Mouse (Mus musculus) brown adipose tissue, adult 24 weeks (tissue): ENCODE measurements around the gene 4930470P17Rik. TPM values are rescaled to one million over a fixed set of nuclear protein-coding genes. Genes with fewer than 3 reads are reported as not detected.

Source experiments
- H3K27ac ChIP-seq: fragments of 200-500 bp; replicated peaks from 2 replicates; pipeline ENCODE4 v1.5.1; 2012; ENCODE audit warnings: low read depth, mild to moderate bottlenecking, low read length
- H3K4me1 ChIP-seq: fragments of 200-500 bp; 2 replicates; pipeline ENCODE4 v1.6.1; 2012; ENCODE audit warnings: low read length, mixed read lengths; ENCODE audit not compliant: control insufficient read depth, insufficient read depth, insufficient read length
- H3K4me3 ChIP-seq: fragments of 200-500 bp; 2 replicates; pipeline ENCODE4 v1.5.1; 2012; ENCODE audit warnings: low read depth, mild to moderate bottlenecking, low read length, moderate library complexity; ENCODE audit not compliant: insufficient read depth
- polyA plus RNA-seq: library from polyadenylated mRNA; stranded (reverse); fragments of >200 nt; gene quantifications from 2 replicates; pipeline ENCODE4 v1.2.4, GENCODE M21; 2012; ENCODE audit not compliant: missing spikeins, insufficient read depth, insufficient read length

Gene 4930470P17Rik
- polyA plus RNA-seq, 1 experiment, result not detected

DNA sequence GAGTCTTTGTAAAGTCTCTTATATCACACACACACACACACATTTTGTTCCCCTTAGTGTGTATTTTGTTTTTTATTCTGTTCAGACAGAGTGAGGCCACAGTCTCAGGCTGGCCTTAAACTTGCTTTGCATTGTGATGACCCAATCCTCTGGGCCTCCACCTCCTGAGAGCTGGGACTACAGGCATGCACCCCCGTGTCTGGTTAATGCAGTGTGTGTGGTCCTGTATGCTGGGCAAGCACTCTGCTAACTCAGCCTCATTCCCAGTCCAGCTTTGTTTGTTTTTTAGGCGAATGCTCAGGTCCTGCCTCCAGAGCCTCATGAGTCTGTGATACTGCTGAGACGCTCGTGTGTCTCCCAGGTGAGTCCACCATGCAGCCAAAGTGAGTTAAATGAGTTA, 53.8 kb downstream of the 4930470P17Rik start:
- H3K4me3 ChIP-seq, result no peak overlapping the region
- H3K27ac ChIP-seq, result no peak overlapping the region
- no peaks in the 10 kb centered on the region for H3K4me1 ChIP-seq

DNA sequence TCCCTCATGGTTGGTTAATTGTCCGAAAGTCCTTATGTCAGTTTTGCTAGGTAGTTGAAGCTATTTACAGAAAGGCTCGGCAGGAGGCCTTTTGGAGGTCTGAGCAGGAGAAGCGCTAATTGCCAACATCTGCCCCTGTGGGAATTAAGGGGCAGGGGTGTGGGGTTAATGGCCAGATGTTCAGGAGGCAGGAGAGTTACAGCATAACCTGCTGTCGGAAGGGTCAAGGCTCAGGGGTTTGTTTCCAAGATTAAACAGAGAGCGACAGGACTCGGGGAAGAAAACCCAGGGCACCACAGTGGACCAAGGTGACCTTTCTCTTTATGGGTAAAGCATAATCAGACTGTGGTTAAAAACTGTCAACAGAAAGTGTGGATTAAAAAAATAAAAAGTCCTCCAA, 54.3 kb downstream of the 4930470P17Rik start:
- H3K4me3 ChIP-seq, result no peak overlapping the region
- H3K27ac ChIP-seq, result no peak overlapping the region
- no peaks in the 10 kb centered on the region for H3K4me1 ChIP-seq

DNA sequence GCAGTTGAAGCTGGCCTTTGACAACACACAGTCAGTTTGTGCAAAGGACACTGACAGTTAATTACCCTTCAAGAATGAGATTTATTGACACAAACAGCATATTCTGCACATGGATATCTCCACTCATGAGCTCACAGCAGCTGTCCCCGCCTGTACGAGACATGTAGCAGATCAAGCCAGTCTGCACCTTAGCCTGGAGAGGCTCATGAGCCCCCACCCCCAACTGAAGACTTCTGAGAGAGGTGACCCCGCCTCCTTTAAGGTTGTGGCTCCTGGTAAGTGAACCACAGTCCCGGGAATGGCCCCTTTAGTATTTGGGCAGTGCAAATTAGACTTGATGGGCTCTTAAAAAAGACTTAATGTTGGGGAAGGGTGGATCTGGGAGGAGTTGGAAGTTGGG, 56.1 kb downstream of the 4930470P17Rik start:
- Histone ChIP-seq H3K4me1 (no peaks in the 10 kb centered on the region), H3K4me3 (no peak overlapping the region), H3K27ac (no peak overlapping the region)

DNA sequence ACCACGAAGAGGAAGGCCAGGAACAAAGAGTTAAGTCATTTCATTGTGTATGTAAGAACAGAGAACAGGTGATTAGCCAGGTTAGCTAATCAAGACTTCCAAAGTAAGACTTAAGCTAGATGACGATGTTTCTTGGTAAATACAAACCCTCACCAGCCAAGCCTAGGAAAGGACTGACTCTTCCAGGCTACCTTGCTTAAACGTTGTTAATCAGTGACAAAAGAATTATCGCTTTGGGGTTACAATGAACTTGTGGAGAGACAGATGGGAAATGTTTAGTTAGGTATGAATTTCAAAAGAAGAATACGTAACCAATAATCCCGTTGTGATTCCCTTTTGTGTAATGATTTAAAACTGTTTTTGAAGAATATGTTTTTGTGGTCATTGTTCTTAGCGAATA, 56.9 kb downstream of the 4930470P17Rik start:
- Histone ChIP-seq H3K27ac (no peak overlapping the region), H3K4me3 (no peak overlapping the region), H3K4me1 (no peaks in the 10 kb centered on the region)

DNA sequence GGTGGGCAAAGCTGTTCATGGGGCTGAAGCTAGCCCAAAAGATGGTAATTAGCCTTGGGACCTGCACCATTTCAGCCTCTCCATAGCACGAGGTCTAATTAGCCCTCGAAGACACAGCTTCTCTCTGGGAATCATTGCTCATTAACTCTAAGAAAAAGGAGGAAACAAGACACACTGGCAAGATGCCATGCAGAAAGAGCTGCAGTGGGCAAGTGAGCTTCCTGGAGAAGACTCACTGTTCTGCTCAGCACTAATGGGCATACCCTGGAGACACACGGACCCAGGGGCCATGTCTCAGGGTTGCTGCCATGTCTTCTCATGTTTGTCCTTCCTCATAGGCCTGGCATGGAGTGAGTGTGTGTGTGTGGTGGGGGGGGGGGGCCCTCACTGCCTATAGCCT, 57.7 kb downstream of the 4930470P17Rik start:
- Histone ChIP-seq H3K4me1 (no peaks in the 10 kb centered on the region), H3K4me3 (no peak overlapping the region), H3K27ac (no peak overlapping the region)

DNA sequence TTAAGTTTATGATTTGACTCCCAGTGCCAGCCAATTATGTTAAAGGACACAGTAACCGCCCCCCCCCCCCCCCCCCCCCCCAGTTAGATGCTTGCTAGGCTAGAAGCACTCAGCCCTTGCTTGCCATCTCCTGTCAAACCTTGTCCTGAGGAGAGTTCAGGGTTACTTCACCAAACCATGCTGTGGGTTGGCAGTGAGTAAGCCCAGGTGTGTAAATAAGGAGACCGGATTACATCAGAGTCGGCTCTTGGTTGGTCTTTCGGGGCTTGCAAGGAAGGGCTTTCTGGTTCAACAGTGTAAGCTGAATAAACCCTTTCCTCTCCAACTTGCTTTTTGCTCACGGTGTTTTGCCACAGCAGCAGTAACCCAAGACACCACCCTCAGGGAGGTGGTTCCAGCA, 58.2 kb downstream of the 4930470P17Rik start:
- Histone ChIP-seq H3K4me1 (no peaks in the 10 kb centered on the region), H3K27ac (no peak overlapping the region)

DNA sequence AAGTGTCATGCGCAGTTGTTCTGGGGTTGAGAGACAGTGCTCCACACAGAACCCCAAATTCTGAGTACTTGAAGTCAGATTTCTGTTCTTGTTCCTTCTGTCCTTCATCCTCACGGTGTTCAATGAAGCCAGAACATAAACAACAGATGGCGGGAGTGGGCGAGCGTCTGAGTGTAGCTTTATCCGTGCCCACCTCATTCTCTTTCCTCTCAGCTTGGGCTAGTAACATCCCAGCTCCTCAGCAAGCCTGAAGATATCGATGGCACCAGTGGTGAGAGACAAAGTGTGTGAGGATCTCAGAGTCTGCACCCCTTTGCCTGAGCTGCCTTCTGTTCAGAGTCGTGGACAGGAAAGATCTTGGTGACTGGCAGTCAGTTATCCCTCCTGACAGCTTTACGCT, 62.6 kb downstream of the 4930470P17Rik start:
- Histone ChIP-seq H3K27ac (no peak overlapping the region), H3K4me1 (no peaks in the 10 kb centered on the region), H3K4me3 (no peak overlapping the region)

More for the DNA sequence above, 58.2 kb downstream of the 4930470P17Rik start:
- no peak overlapping the region for H3K4me3 ChIP-seq

DNA sequence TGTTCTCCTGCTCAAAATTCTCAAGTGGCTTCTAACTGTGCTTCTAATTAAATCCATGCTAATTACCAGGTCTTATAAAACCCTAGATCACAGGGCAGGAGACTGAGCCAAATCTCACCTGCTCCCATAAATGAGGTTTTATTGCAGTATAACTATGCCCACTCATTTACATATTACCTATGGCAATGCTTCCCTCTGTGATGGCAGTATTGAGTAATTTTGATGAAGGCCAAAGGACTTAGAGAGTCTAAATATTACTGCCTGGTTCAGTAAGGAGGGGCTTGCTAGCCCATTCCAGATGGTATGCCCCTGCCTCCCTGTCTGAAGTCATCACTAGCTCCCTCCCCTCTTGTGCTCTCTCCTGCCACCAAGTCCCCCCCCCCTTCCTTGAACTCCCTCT, 66.0 kb downstream of the 4930470P17Rik start:
- no peak overlapping the region for H3K4me3 ChIP-seq
- H3K4me1 ChIP-seq, result no peaks in the 10 kb centered on the region
- H3K27ac ChIP-seq, result no peak overlapping the region

DNA sequence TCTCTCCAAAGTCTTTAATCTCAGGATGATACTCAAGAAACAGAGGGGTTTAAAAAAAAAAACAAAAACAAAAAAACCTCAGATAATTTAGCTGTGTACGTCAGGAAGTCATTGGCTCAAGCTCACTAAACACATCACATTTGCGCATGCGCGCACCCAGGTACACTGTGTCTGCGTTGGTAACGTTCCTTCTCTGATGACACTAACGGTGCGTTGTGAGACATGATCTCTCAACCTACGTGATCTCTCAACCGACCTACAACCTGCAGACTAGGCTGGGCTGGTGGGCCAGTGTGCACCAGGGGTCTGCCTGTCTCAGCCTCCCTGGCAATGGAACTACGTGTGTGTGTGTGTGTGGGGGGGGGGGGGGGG, 67.0 kb downstream of the 4930470P17Rik start:
- no peaks in the 10 kb centered on the region for H3K4me1 ChIP-seq
- H3K27ac ChIP-seq, result no peak overlapping the region
- H3K4me3 ChIP-seq, result no peak overlapping the region

DNA sequence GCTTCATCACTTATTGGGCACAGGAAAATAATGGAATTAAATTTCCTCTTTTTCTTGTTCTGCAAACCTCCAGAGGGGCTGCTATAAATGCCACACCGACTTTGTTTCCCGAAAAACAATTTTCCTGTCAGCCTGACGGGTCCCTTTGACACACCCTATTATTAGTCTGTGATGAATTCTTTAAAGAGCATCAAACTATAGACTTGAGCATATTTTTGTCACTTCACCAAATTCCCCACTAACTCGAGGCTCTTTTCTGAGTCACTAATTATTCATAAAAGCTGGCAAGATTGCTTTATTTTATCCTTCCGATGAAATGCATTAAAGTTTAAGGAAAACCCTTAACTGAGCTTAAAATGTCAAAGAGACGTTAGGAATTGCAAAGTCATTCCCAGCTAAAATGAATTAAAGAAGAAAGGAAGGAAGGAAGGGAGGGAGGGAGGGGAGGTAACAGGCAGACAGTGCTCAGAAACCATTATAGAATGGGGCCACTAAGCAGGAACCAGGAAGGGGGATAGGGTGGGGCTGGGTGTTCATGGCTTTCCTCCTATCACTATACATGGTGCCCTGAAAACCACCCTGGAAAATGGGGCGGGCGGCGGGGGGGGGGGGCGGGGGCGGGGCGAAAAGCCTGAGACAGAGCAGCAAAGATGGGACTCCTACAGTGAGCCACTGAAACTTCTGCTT, 67.6 kb downstream of the 4930470P17Rik start:
- Histone ChIP-seq H3K4me1 (no peaks in the 10 kb centered on the region), H3K27ac (no peak overlapping the region), H3K4me3 (no peak overlapping the region)

DNA sequence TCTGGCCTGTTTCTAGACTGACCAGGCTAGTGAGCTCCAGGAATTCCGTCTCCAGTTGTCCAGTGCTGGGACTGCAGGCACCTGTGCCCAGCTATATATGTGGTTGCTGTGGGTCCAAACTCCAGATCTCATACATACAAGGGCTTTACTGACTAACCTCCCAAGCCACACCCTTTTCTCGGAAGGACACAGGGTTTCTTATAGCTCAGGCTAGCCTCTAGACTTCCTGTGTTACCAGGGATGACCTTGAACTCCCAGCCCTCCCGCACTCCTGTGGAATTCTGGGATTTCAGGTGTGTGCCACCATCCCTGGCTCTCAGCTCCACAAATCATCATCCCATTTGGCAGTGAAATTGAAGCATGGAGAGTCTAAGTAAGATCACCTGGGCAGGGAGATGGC, 71.6 kb downstream of the 4930470P17Rik start:
- Histone ChIP-seq H3K27ac (no peak overlapping the region), H3K4me3 (no peak overlapping the region), H3K4me1 (no peaks in the 10 kb centered on the region)

DNA sequence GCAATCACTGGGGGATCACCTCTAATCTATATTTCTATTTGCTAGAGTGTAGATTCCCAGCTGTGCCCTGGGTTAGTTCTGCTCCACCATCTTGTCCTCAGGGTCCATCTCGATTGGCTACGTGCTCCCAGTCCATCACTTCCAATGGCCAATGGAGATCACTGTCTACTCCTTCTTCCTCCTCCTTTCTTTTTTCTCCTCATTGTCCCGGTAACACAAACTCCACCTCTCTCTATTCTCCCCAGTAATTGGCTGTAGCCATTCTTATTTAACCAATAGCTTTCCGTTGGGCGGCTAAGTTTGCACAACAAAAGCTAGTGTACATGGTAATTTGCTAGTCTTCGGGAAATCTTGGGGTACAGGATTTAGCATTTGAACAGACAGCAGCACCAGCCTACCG, 72.1 kb downstream of the 4930470P17Rik start:
- H3K4me3 ChIP-seq, result no peak overlapping the region
- H3K4me1 ChIP-seq, result no peaks in the 10 kb centered on the region
- no peak overlapping the region for H3K27ac ChIP-seq

Other genes starting within 250 kb of the 4930470P17Rik start
- gene Bcas1, start 174.2 kb downstream of the 4930470P17Rik start, polyA plus RNA-seq, result 0.63 TPM in 1 of 2 replicates, not detected in the other
- gene Pfdn4, start 105.6 kb downstream of the 4930470P17Rik start, polyA plus RNA-seq, result 54.8 and 69.2 TPM in 2 replicates
- not detected in 2 replicates for gene Cyp24a1, start 104.9 kb downstream of the 4930470P17Rik start, polyA plus RNA-seq
- gene Dok5, start 129.8 kb upstream of the 4930470P17Rik start, polyA plus RNA-seq, result 0.59 TPM in 1 of 2 replicates, not detected in the other